Mouse (Mus musculus) intestine, postnatal 0 days (tissue): ENCODE results near the gene Vax1. TPM values are rescaled to one million over a fixed set of nuclear protein-coding genes. Genes with fewer than 3 reads are reported as not detected.

Experiments
- ATAC-seq: fragments of 200-750 bp; cut with Nextera tagmentation; 2 replicates; pipeline ENCODE4 v1.8.0; 2017; ENCODE audit warnings: mild to moderate bottlenecking, moderate TSS enrichment, moderate library complexity
- H3K27ac ChIP-seq: fragments of 300-500 bp; sonication (generic); 2 replicates; pipeline ENCODE4 v1.5.1; 2014; ENCODE audit warnings: mild to moderate bottlenecking, low read depth, low read length, moderate library complexity
- H3K27me3 ChIP-seq: fragments of 300-500 bp; sonication (generic); replicated peaks from 2 replicates; pipeline ENCODE4 v1.6.1; 2014; ENCODE audit warnings: low read length, mixed read lengths; ENCODE audit not compliant: control insufficient read depth, insufficient read depth
- H3K36me3 ChIP-seq: fragments of 300-500 bp; sonication (generic); 2 replicates; pipeline ENCODE4 v1.6.1; 2014; ENCODE audit warnings: mild to moderate bottlenecking, moderate library complexity; ENCODE audit not compliant: control insufficient read depth, insufficient read depth
- H3K4me1 ChIP-seq: fragments of 300-500 bp; sonication (generic); replicated peaks from 2 replicates; pipeline ENCODE4 v1.6.1; 2014; ENCODE audit warnings: antibody characterized with exemption, low read length, mixed read lengths; ENCODE audit not compliant: control insufficient read depth, insufficient read depth
- H3K4me2 ChIP-seq: fragments of 300-500 bp; sonication (generic); replicated peaks from 2 replicates; pipeline ENCODE4 v1.6.1; 2014; ENCODE audit warnings: low read depth, mild to moderate bottlenecking, moderate library complexity
- H3K4me3 ChIP-seq: fragments of 300-500 bp; sonication (generic); 2 replicates; pipeline ENCODE4 v1.5.1; 2014; ENCODE audit warnings: low read depth, low read length
- H3K9ac ChIP-seq: fragments of 300-500 bp; sonication (generic); 2 replicates; pipeline ENCODE4 v1.6.1; 2014; ENCODE audit warnings: mild to moderate bottlenecking, low read depth, low read length
- H3K9me3 ChIP-seq: fragments of 300-500 bp; sonication (generic); 2 replicates; pipeline ENCODE4 v1.6.1; 2016; ENCODE audit warnings: mixed run types; ENCODE audit not compliant: control insufficient read depth
- CTCF ChIP-seq: sonication (generic); IDR thresholded peaks from 2 replicates; pipeline ENCODE4 v1.5.1; 2016; ENCODE audit warnings: low read depth, mild to moderate bottlenecking, control low read depth, antibody characterized with exemption, moderate library complexity
- WGBS: fragments of 180-500 bp; shearing (Covaris S2); extraction: QIAGEN DNeasy Blood & Tissue Kit; methylation state at CpG from one replicate; pipeline ENCODE4 v1.1.7; 2014; 5-methylcytosine and 5-hydroxymethylcytosine counted together
- polyA plus RNA-seq: library from polyadenylated mRNA; unstranded; fragments of >200 nt; fragmentation: Nextera tagmentation; extraction: Ambion mirVana; gene quantifications from 2 replicates; pipeline ENCODE4 v1.2.1, GENCODE M21; 2015

The Vax1 gene
- polyA plus RNA-seq, 1 experiment from 2014 or later = not detected

DNA sequence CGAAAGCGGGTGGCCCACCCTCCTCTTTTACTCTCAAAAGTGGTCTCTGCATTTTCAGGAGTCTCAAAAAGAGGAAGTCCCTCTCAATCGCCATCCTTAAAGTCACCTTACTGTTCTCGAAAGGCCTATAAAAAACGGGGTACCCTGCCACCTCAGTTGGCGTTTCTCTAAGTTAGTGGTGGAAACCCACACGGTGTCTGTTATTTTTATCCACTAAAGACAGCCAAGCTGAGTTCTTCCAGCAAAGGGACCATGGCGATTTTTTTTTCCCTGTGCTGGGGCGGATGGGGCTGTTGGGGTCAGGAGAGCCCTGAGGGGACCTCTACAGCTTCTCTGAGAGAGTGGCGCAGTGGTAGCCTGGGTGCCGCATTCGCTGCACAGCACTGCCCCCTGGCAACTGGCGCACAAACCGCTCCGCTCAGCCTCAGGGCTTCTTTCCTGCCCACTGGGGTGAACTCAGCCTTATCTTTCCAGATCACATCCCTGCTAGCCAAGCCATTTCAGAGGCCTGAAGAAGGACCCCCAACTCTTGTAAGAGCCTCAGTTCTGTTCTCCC, 26.3 kb upstream of the Vax1 start:
- Histone ChIP-seq H3K27me3 (peaks cover 63% of the 10 kb centered on the region), H3K36me3 (no peaks in the 10 kb centered on the region), H3K4me1 (no peaks in the 10 kb centered on the region), H3K9ac (no peak overlapping the region), H3K9me3 (no peaks in the 10 kb centered on the region), H3K4me3 (no peak overlapping the region), H3K27ac (no peak overlapping the region), H3K4me2 (no peak overlapping the region)
- no peak for ATAC-seq
- WGBS = 9% methylated on average over 15 of the region's 15 CpGs
- peak; percentile 83 for TF ChIP-seq CTCF

DNA sequence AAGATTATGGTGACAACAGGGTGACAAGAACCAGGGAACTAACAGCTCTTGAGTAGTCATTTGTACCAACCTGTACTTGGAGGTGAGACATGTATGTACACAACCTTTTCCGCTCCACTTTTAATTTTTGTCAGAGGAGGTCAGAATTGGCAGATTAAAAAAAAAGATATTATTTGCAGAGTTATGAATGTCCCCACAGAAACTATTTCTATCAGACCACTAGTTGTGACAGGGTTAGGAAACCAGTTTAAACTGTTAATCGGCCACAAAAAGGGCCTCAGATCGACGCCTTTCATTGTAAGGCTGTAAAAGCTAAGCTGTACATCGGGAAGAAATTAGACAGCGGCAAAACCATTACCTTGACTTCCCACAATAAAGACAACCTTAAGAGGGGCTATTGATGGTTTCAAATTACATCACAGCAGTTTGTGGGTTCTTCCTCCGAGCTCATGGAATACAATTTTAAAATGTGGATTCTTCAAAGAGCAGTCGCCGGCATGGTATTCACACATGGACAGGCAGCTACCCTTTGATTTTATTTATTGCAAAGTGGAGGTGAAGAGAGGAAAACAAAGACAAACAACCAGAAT, 25.4 kb upstream of the Vax1 start:
- H3K36me3 ChIP-seq = no peaks in the 10 kb centered on the region
- H3K4me1 ChIP-seq = no peaks in the 10 kb centered on the region
- H3K4me2 ChIP-seq = no peak overlapping the region
- no peak overlapping the region for H3K9ac ChIP-seq
- no peak overlapping the region for H3K27ac ChIP-seq
- no peak overlapping the region for H3K4me3 ChIP-seq
- no peaks in the 10 kb centered on the region for H3K9me3 ChIP-seq
- peaks cover 73% of the 10 kb centered on the region for H3K27me3 ChIP-seq
- WGBS = 14% methylated on average over 9 of the region's 9 CpGs
- ATAC-seq = no peak
- no peak for TF ChIP-seq CTCF

DNA sequence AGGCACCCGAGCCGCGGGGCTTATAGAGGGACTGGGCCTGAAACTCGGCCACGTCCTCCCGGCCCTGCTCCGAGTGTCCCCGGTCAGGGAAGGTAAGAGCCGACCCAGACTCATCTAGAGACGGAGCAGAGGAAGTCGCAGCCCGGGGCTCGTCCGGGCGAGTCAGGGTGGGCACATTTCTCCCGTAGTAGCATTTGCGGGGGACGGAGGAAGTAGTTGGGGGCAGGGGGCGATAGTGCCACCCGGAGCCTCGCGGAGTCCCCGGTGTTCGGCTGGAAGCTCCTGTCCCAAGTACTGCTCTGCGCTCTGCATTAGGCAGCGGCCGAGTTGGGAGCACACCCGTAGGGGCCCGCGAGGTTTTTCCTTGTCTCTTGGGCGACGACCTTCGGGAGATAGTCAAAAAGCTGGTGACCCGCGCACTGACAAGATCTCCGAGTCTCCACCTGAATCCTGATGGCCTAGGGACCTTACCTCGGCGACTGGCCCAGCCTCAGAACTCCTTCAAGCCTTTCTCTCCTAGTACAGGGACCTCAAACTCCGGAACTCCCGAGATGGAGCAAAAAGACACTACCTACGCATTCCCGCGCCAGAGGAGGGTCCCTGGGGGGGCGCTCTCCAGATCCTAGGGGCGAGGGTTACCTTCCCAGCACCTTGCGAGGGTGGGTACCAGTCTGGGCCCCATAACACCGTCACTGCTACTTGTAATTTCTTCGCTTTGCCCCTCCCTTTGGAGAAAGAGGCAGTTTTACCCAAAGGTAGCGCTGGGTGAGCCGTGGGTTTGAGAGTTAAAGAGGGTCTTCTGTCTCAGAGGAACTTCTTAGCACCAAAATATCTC, 24.3 kb upstream of the Vax1 start:
- WGBS = under 1% methylated on average over 50 of the region's 50 CpGs
- peaks cover 76% of the 10 kb centered on the region for H3K27me3 ChIP-seq
- TF ChIP-seq CTCF = no peak
- H3K9ac ChIP-seq = no peak overlapping the region
- no peaks in the 10 kb centered on the region for H3K36me3 ChIP-seq
- H3K4me1 ChIP-seq = no peaks in the 10 kb centered on the region
- H3K4me3 ChIP-seq = peak overlapping the region; percentile 36
- no peaks in the 10 kb centered on the region for H3K9me3 ChIP-seq
- no peak for ATAC-seq
- H3K4me2 ChIP-seq = peak overlapping the region; percentile 51
- no peak overlapping the region for H3K27ac ChIP-seq

DNA sequence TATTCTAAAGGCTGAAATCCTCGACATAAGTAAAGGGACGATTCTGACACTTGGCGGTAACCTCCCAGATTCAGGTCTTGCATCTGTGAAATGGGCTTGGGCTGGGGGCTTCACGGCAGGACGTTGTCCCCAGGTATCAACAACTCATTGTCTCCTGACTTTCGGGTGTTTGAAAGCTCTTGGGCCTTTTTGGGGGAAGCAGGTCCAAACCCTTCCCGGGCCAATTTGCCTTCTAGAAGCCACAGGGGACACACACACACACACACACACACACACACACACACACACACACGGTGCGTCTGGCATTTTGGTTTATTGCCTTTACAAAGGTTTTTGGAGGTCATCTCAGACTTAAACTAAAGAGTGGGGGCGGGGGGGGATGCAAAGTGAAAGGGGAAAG, 23.6 kb upstream of the Vax1 start:
- no peak overlapping the region for H3K9ac ChIP-seq
- H3K27me3 ChIP-seq = peaks cover 80% of the 10 kb centered on the region
- no peak overlapping the region for H3K27ac ChIP-seq
- no peaks in the 10 kb centered on the region for H3K4me1 ChIP-seq
- H3K4me3 ChIP-seq = peak overlapping the region; percentile 36
- H3K4me2 ChIP-seq = peak overlapping the region; percentile 51
- no peak for TF ChIP-seq CTCF
- no peaks in the 10 kb centered on the region for H3K9me3 ChIP-seq
- WGBS = 0% methylated on average over 10 of the region's 10 CpGs
- no peak for ATAC-seq
- no peaks in the 10 kb centered on the region for H3K36me3 ChIP-seq

DNA sequence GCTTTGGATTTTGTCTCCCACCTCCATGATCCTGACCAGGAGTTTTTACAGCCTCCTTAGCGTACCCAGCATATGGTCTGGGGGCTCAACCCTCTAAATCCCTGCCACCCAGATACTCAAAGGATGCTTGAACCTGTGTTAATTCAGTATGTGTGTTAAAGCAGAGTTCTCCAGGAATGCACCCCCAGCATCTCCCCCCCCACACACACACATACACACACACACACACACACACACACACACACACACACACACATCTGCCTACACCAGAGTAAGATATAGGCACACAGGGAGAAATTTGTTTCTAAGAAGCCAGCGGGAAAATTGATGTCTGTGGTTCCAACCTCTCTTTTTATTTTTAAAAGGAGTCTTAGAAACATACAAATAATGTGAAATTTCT, 22.6 kb upstream of the Vax1 start:
- 8% methylated on average over 2 of the region's 2 CpGs for WGBS
- no peak overlapping the region for H3K4me2 ChIP-seq
- no peak for ATAC-seq
- H3K9me3 ChIP-seq = no peaks in the 10 kb centered on the region
- H3K27me3 ChIP-seq = peaks cover 82% of the 10 kb centered on the region
- no peak overlapping the region for H3K27ac ChIP-seq
- H3K4me1 ChIP-seq = no peaks in the 10 kb centered on the region
- H3K4me3 ChIP-seq = no peak overlapping the region
- no peak for TF ChIP-seq CTCF
- H3K9ac ChIP-seq = no peak overlapping the region
- no peaks in the 10 kb centered on the region for H3K36me3 ChIP-seq

DNA sequence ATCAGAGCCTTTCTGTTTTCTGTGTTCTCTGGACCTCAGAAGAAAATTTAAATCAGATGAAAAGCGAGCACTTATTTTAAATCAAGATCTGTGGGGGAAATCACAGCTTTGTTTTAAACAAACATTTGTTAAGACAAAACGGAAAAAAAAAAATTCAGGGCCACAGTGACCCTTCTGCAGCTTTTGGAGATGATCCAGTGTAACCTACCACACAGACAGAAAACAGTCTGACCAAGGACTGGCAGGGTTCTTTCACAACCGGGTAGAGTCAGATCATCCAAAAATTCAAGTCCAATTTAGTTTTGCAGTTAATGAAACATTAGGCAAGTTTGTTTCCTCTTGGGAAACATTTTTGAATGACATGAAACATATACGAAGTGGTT, 21.3 kb upstream of the Vax1 start:
- WGBS = 13% methylated on average over 4 of the region's 4 CpGs
- ATAC-seq = no peak
- H3K9ac ChIP-seq = no peak overlapping the region
- peaks cover 77% of the 10 kb centered on the region for H3K27me3 ChIP-seq
- no peak overlapping the region for H3K27ac ChIP-seq
- H3K9me3 ChIP-seq = no peaks in the 10 kb centered on the region
- TF ChIP-seq CTCF = no peak
- H3K36me3 ChIP-seq = no peaks in the 10 kb centered on the region
- no peak overlapping the region for H3K4me2 ChIP-seq
- no peak overlapping the region for H3K4me3 ChIP-seq
- no peaks in the 10 kb centered on the region for H3K4me1 ChIP-seq
